Mouse (Mus musculus): ENCODE results near the gene Pgghg. TPM values are rescaled to one million over a fixed set of nuclear protein-coding genes. Genes with fewer than 3 reads are reported as not detected.

Gene Pgghg
- polyA plus RNA-seq, 1 experiment, result 9.7 TPM

- TF ChIP-seq EP300 (IDR thresholded peaks at IDR 0.05; ENCODE audit: insufficient read depth, low read depth, low read length), result no peak
- TF ChIP-seq POLR2A (IDR thresholded peaks at IDR 0.05; ENCODE audit: insufficient read depth, low read length), result no peak
- no peak for TF ChIP-seq CTCF (IDR thresholded peaks at IDR 0.05; ENCODE audit: low read depth, low read length)
- Histone ChIP-seq H3K4me1 (ENCODE audit: control insufficient read depth, insufficient read depth, low read length) (no peaks in the 10 kb centered on the region), H3K27me3 (ENCODE audit: control insufficient read depth, insufficient read depth, low read length, poor library complexity, severe bottlenecking) (no peaks in the 10 kb centered on the region), H3K4me3 (ENCODE audit: low read depth, low read length) (no peak overlapping the region), H3K9ac (ENCODE audit: low read depth, poor library complexity, severe bottlenecking) (no peak overlapping the region), H3K36me3 (ENCODE audit: control insufficient read depth, insufficient read depth, low read length, poor library complexity, severe bottlenecking) (no peaks in the 10 kb centered on the region), H3K9me3 (replicated peaks; ENCODE audit: control insufficient read depth, insufficient read depth, low read length, poor library complexity, severe bottlenecking) (no peaks in the 10 kb centered on the region), H3K27ac (ENCODE audit: insufficient read depth, low read length) (peak overlapping the region; percentile 12; the same call in 1 of the 2 replicates)
Measured at GRCm38 (mm10) chr7:140982971-140983370, 41.8 kb downstream of the Pgghg start.

GRCm38 (mm10) chr7:140987182-140988138 is 46.3 kb downstream of the Pgghg start:
- no peak overlapping the region for H3K9ac ChIP-seq (ENCODE audit: low read depth, poor library complexity, severe bottlenecking)
- peaks cover 13% of the 10 kb centered on the region for H3K4me1 ChIP-seq (ENCODE audit: control insufficient read depth, insufficient read depth, low read length)
- no peaks in the 10 kb centered on the region for H3K27me3 ChIP-seq (ENCODE audit: control insufficient read depth, insufficient read depth, low read length, poor library complexity, severe bottlenecking)
- no peak for TF ChIP-seq CTCF (IDR thresholded peaks at IDR 0.05; ENCODE audit: low read depth, low read length)
- TF ChIP-seq EP300 (IDR thresholded peaks at IDR 0.05; ENCODE audit: insufficient read depth, low read depth, low read length), result no peak
- TF ChIP-seq POLR2A (IDR thresholded peaks at IDR 0.05; ENCODE audit: insufficient read depth, low read length), result no peak
- no peak overlapping the region for H3K4me3 ChIP-seq (ENCODE audit: low read depth, low read length)
- peak overlapping the region; percentile 33; the same call in 1 of the 2 replicates for H3K27ac ChIP-seq (ENCODE audit: insufficient read depth, low read length)
- no peaks in the 10 kb centered on the region for H3K9me3 ChIP-seq (replicated peaks; ENCODE audit: control insufficient read depth, insufficient read depth, low read length, poor library complexity, severe bottlenecking)
- H3K36me3 ChIP-seq (ENCODE audit: control insufficient read depth, insufficient read depth, low read length, poor library complexity, severe bottlenecking), result no peaks in the 10 kb centered on the region

- TF ChIP-seq POLR2A (IDR thresholded peaks at IDR 0.05; ENCODE audit: insufficient read depth, low read length), result no peak
- no peak for TF ChIP-seq CTCF (IDR thresholded peaks at IDR 0.05; ENCODE audit: low read depth, low read length)
- TF ChIP-seq EP300 (IDR thresholded peaks at IDR 0.05; ENCODE audit: insufficient read depth, low read depth, low read length), result no peak
- Histone ChIP-seq H3K4me3 (ENCODE audit: low read depth, low read length) (no peak overlapping the region), H3K27me3 (ENCODE audit: control insufficient read depth, insufficient read depth, low read length, poor library complexity, severe bottlenecking) (no peaks in the 10 kb centered on the region), H3K4me1 (ENCODE audit: control insufficient read depth, insufficient read depth, low read length) (peaks cover 13% of the 10 kb centered on the region), H3K36me3 (ENCODE audit: control insufficient read depth, insufficient read depth, low read length, poor library complexity, severe bottlenecking) (no peaks in the 10 kb centered on the region), H3K9ac (ENCODE audit: low read depth, poor library complexity, severe bottlenecking) (no peak overlapping the region; the same call in 1 of the 2 replicates), H3K27ac (ENCODE audit: insufficient read depth, low read length) (no peak overlapping the region; the same call in 1 of the 2 replicates), H3K9me3 (replicated peaks; ENCODE audit: control insufficient read depth, insufficient read depth, low read length, poor library complexity, severe bottlenecking) (no peaks in the 10 kb centered on the region)
Measured at GRCm38 (mm10) chr7:140989022-140989421, 47.8 kb downstream of the Pgghg start.

GRCm38 (mm10) chr7:140990185-140990584 is 49.0 kb downstream of the Pgghg start:
- no peak overlapping the region for H3K9ac ChIP-seq (ENCODE audit: low read depth, poor library complexity, severe bottlenecking)

GRCm38 (mm10) chr7:140990622-140991021 is 49.4 kb downstream of the Pgghg start:
- H3K27me3 ChIP-seq (ENCODE audit: control insufficient read depth, insufficient read depth, low read length, poor library complexity, severe bottlenecking), result no peaks in the 10 kb centered on the region
- H3K4me1 ChIP-seq (ENCODE audit: control insufficient read depth, insufficient read depth, low read length), result peaks cover 13% of the 10 kb centered on the region
- no peaks in the 10 kb centered on the region for H3K36me3 ChIP-seq (ENCODE audit: control insufficient read depth, insufficient read depth, low read length, poor library complexity, severe bottlenecking)
- no peak overlapping the region for H3K4me3 ChIP-seq (ENCODE audit: low read depth, low read length)
- 0 out of 2 replicates have a peak overlapping the region, but pooled peaks have one; percentile 18 for H3K27ac ChIP-seq (ENCODE audit: insufficient read depth, low read length)
- no peak overlapping the region for H3K9ac ChIP-seq (ENCODE audit: low read depth, poor library complexity, severe bottlenecking)
- TF ChIP-seq CTCF (IDR thresholded peaks at IDR 0.05; ENCODE audit: low read depth, low read length), result no peak
- no peak for TF ChIP-seq POLR2A (IDR thresholded peaks at IDR 0.05; ENCODE audit: insufficient read depth, low read length)
- no peak for TF ChIP-seq EP300 (IDR thresholded peaks at IDR 0.05; ENCODE audit: insufficient read depth, low read depth, low read length)
- no peaks in the 10 kb centered on the region for H3K9me3 ChIP-seq (replicated peaks; ENCODE audit: control insufficient read depth, insufficient read depth, low read length, poor library complexity, severe bottlenecking)

More at GRCm38 (mm10) chr7:140990185-140990584, 49.0 kb downstream of the Pgghg start:
- Histone ChIP-seq H3K27me3 (ENCODE audit: control insufficient read depth, insufficient read depth, low read length, poor library complexity, severe bottlenecking) (no peaks in the 10 kb centered on the region), H3K9me3 (replicated peaks; ENCODE audit: control insufficient read depth, insufficient read depth, low read length, poor library complexity, severe bottlenecking) (no peaks in the 10 kb centered on the region), H3K4me3 (ENCODE audit: low read depth, low read length) (peak overlapping the region; percentile 3; the same call in 1 of the 2 replicates), H3K4me1 (ENCODE audit: control insufficient read depth, insufficient read depth, low read length) (peaks cover 13% of the 10 kb centered on the region), H3K36me3 (ENCODE audit: control insufficient read depth, insufficient read depth, low read length, poor library complexity, severe bottlenecking) (no peaks in the 10 kb centered on the region), H3K27ac (ENCODE audit: insufficient read depth, low read length) (peak overlapping the region; percentile 2; the same call in 1 of the 2 replicates)
- no peak for TF ChIP-seq POLR2A (IDR thresholded peaks at IDR 0.05; ENCODE audit: insufficient read depth, low read length)
- no peak for TF ChIP-seq EP300 (IDR thresholded peaks at IDR 0.05; ENCODE audit: insufficient read depth, low read depth, low read length)
- TF ChIP-seq CTCF (IDR thresholded peaks at IDR 0.05; ENCODE audit: low read depth, low read length), result no peak

Measured in ES-Bruce4 (cell line).